Mouse (Mus musculus): ENCODE data around the gene Capn15. TPM values are rescaled to one million over a fixed set of nuclear protein-coding genes. Genes with fewer than 3 reads are reported as not detected.

The Capn15 gene
- total and polyA plus RNA-seq, 3 experiments: 2.1 to 11.5 (median 6.0) TPM

- H3K9ac ChIP-seq (ENCODE audit: insufficient read depth, low read depth): no peak overlapping the region
- H3K4me1 ChIP-seq (ENCODE audit: control insufficient read depth in 1 of 2, insufficient read depth in 2 of 2): peaks cover 25 to 34% of the 10 kb centered on the region in 2 experiments
- dilution Hi-C loops (cut with MboI; ENCODE audit: extremely low pct_ligation_motif_present, extremely low pct_unique_long_range_greater_than_20kb, low sequenced_read_pairs) (no loop called here), in situ Hi-C loops (cut with MboI; ENCODE audit: low pct_ligation_motif_present, low pct_unique_long_range_greater_than_20kb, low sequenced_read_pairs) (no loop called here)
- peaks cover 10 to 46% of the 10 kb centered on the region in 2 experiments for H3K36me3 ChIP-seq (replicated peaks in 1 of 2; ENCODE audit: control insufficient read depth in 1 of 2, insufficient read depth in 1 of 2, low read length in 1 of 2)
- no peaks in the 10 kb centered on the region for H3K27me3 ChIP-seq (replicated peaks)
- H3K4me2 ChIP-seq (ENCODE audit: insufficient read depth, low read depth, poor library complexity, severe bottlenecking): no peak overlapping the region
- no peak overlapping the region for H3K4me3 ChIP-seq (replicated peaks in 1 of 3; ENCODE audit: low read depth in 2 of 3, low read length in 2 of 3, poor library complexity in 1 of 3)
- DNase-seq (ENCODE audit: extremely low read depth): no peak
- TF ChIP-seq PAX5 (IDR thresholded peaks at IDR 0.05; ENCODE audit: low read length): no peak
- no peak for TF ChIP-seq SMC3 (IDR thresholded peaks at IDR 0.05; ENCODE audit: low read depth, low read length)
- no peak for TF ChIP-seq EP300 (IDR thresholded peaks at IDR 0.05; ENCODE audit: low read length)
- TF ChIP-seq UBTF (IDR thresholded peaks at IDR 0.05; ENCODE audit: low read depth, low read length): no peak
- TF ChIP-seq GABPA (IDR thresholded peaks at IDR 0.05; ENCODE audit: insufficient replicate concordance, low read depth, low read length): no peak
- TF ChIP-seq ZNF384 (IDR thresholded peaks at IDR 0.05; ENCODE audit: low read depth, low read length): no peak
- TF ChIP-seq IRF4 (IDR thresholded peaks at IDR 0.05; ENCODE audit: low read depth, low read length): no peak
- no peak for TF ChIP-seq ZC3H11A (IDR thresholded peaks at IDR 0.05; ENCODE audit: low read depth, low read length)
- no peak for TF ChIP-seq E2F4 (IDR thresholded peaks at IDR 0.05; ENCODE audit: insufficient replicate concordance, low read depth, low read length)
- TF ChIP-seq HCFC1 (IDR thresholded peaks at IDR 0.05; ENCODE audit: low read depth, low read length): no peak
- no peak for TF ChIP-seq USF2 (conservative IDR thresholded peaks at IDR 0.05; ENCODE audit: low read depth, low read length)
- TF ChIP-seq MXI1 (IDR thresholded peaks at IDR 0.05; ENCODE audit: low read depth, low read length): no peak
- TF ChIP-seq RCOR1 (conservative IDR thresholded peaks at IDR 0.05; ENCODE audit: low read depth, low read length): no peak
- H3K27ac ChIP-seq (ENCODE audit: insufficient read depth, low read depth): no peak overlapping the region
- H3K79me2 ChIP-seq (replicated peaks; ENCODE audit: control insufficient read depth, extremely low read depth, insufficient read depth, poor library complexity, severe bottlenecking): 0 out of 2 replicates have a peak, but pooled peaks cover 2% of the 10 kb centered on the region
- H3K9me3 ChIP-seq (replicated peaks; ENCODE audit: low read length): no peaks in the 10 kb centered on the region
Measured at GRCm38 (mm10) chr17:25968176-25968575, 17.4 kb downstream of the Capn15 start.

- Histone ChIP-seq H3K79me2 (replicated peaks; ENCODE audit: control insufficient read depth, extremely low read depth, insufficient read depth, poor library complexity, severe bottlenecking) (no peaks in the 10 kb centered on the region), H3K4me3 (replicated peaks in 1 of 3; ENCODE audit: low read depth in 2 of 3, low read length in 2 of 3, poor library complexity in 1 of 3) (no peak overlapping the region), H3K9me3 (replicated peaks; ENCODE audit: low read length) (no peaks in the 10 kb centered on the region), H3K27ac (ENCODE audit: insufficient read depth, low read depth) (no peak overlapping the region), H3K4me2 (ENCODE audit: insufficient read depth, low read depth, poor library complexity, severe bottlenecking) (no peak overlapping the region), H3K27me3 (replicated peaks) (no peaks in the 10 kb centered on the region), H3K9ac (ENCODE audit: insufficient read depth, low read depth) (no peak overlapping the region), H3K36me3 (replicated peaks in 1 of 2; ENCODE audit: control insufficient read depth in 1 of 2, insufficient read depth in 1 of 2, low read length in 1 of 2) (peaks cover 15 to 51% of the 10 kb centered on the region in 2 experiments), H3K4me1 (ENCODE audit: control insufficient read depth in 1 of 2, insufficient read depth in 2 of 2) (peaks cover 20 to 29% of the 10 kb centered on the region in 2 experiments)
- in situ Hi-C loops (cut with MboI; ENCODE audit: low pct_ligation_motif_present, low pct_unique_long_range_greater_than_20kb, low sequenced_read_pairs): no loop called here
- TF ChIP-seq UBTF (IDR thresholded peaks at IDR 0.05; ENCODE audit: low read depth, low read length): no peak
- TF ChIP-seq TCF12 (IDR thresholded peaks at IDR 0.05; ENCODE audit: low read depth, low read length): no peak
- TF ChIP-seq SMC3 (IDR thresholded peaks at IDR 0.05; ENCODE audit: low read depth, low read length): no peak
- TF ChIP-seq NRF1 (IDR thresholded peaks at IDR 0.05; ENCODE audit: low read depth, low read length): no peak
- no peak for TF ChIP-seq PAX5 (IDR thresholded peaks at IDR 0.05; ENCODE audit: low read length)
- no peak for TF ChIP-seq JUN (IDR thresholded peaks at IDR 0.05; ENCODE audit: insufficient read depth, low read depth, low read length)
- TF ChIP-seq USF1 (IDR thresholded peaks at IDR 0.05; ENCODE audit: low read depth, low read length): no peak
- no peak for TF ChIP-seq POLR2A (IDR thresholded peaks at IDR 0.05; ENCODE audit: low read depth, low read length)
- DNase-seq (ENCODE audit: extremely low read depth): no peak
- dilution Hi-C loops (cut with MboI; ENCODE audit: extremely low pct_ligation_motif_present, extremely low pct_unique_long_range_greater_than_20kb, low sequenced_read_pairs): no loop called here
Measured at GRCm38 (mm10) chr17:25967652-25968051, 17.9 kb downstream of the Capn15 start.

Measured in CH12.LX (cell line).